Mouse (Mus musculus) olfactory bulb, adult 2 months (tissue): ENCODE measurements around the gene Plk2.

Experiments
- CTCF ChIP-seq: fragments of 200-500 bp; IDR thresholded peaks from 2 replicates; pipeline ENCODE4 v1.5.1; 2012; ENCODE audit warnings: low read depth, mild to moderate bottlenecking, low read length, moderate library complexity; ENCODE audit not compliant: insufficient read depth
- POLR2A ChIP-seq: fragments of 200-500 bp; IDR thresholded peaks from 2 replicates; pipeline ENCODE4 v1.6.1; 2012; ENCODE audit warnings: mild to moderate bottlenecking, low read depth, low read length, moderate library complexity; ENCODE audit not compliant: insufficient read depth

DNA sequence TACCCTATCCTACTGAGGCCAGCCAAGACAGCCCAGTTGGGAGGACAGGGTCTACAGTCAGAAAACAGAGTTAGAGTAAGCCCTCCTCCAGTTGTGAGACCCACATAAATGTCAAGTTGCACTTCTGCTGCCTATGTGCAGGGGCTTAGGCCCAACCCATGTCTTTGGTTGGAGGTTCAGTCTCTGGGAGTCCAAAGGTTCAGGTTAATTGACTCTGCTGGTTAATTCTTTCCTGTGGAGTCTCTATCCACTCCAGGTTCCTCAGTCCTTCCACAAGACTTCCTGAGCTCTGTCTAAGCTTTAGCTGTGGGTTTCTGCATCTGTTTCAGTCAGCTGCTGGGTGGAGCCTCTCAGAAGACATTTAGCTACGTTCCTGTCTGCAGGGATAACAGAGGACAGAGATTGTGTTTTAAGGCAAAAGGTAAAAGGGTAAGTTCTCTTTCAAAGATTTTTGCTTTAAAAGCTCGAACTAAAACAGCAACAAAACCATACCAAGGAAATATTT, 37.3 kb downstream of the Plk2 start:
- no peak for TF ChIP-seq CTCF
- no peak for TF ChIP-seq POLR2A
